Mouse (Mus musculus): ENCODE measurements around the gene Mboat2. TPM values are rescaled to one million over a fixed set of nuclear protein-coding genes. Genes with fewer than 3 reads are reported as not detected.

Gene Mboat2
- total RNA-seq, 2 experiments from 2014 or later = 59.9 to 64.3 TPM

DNA sequence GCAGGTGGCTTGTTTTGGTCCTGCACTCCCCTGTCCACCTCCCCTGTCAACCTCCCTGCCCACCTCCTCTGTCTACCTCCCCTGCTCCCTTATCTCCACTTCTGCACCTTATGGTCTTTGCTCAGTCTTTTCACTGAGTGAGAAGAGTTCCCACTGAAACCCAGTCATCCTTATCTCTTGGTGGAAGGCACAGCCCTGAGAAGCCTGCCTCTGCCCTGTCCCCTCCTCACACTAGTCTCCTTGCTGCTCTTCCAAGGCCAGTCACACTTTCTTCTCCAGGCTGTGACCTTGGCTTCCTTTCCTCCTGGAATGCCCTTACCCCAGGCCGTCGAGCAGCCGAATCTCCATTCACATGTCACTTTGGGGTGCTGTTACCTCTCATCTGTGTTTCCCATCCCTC lies 100.1 kb downstream of the Mboat2 start:
- intact Hi-C loops (cut with DNase I) = no loop called here
- no peak for DNase-seq (ENCODE audit: extremely low spot score in 1 of 2, low spot score in 2 of 2)

DNA sequence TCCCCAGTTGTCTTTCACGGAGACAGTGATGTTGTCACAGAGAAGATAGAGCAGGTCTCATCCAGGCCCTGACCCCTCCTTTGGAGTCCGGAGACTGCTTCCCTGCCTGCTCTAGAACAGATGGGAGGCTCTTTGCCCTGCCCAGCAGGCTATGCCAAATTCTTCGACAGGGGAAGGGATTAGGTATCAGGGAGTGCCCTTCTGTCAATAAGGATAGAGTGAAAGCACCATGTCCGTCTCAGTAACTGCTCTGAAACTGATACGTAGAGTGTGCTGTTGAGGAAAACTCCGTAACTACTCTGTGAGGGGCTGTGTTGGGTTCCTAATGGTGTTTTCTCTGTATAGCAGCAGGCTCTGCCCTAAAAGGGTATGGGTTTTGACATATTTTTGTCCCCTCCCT lies 101.4 kb downstream of the Mboat2 start:
- intact Hi-C loops (cut with DNase I) = no loop called here
- no peak for DNase-seq (ENCODE audit: extremely low spot score in 1 of 2, low spot score in 2 of 2)

DNA sequence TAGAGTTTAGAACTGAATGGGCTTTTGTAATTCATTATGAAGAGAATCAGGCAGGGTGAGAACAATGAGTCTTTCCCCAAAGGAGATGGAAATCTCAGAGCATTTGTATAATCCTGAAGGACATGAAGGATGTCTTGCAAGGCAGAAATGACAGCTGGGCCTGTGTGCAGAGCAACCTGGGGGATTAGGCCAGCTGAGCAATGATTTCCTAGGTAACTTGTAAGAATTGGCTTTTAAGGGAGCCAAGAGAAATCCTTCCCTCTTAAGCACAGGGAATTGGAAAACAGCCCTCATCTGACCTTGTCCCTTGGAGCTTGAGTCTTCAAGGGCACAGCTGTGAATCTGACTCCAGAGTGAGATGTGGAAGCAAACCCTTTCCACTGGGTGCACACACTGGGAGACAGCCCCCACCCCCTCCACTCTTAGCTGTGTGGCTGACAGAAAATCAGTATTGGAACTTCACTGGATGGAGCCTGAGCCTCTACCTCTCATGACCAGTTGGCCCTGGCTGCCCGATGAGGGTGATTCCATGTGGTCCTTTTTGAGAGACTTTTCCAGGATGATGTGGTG lies 102.6 kb downstream of the Mboat2 start:
- intact Hi-C loops (cut with DNase I) = no loop called here
- no peak for DNase-seq (ENCODE audit: extremely low spot score in 1 of 2, low spot score in 2 of 2)

DNA sequence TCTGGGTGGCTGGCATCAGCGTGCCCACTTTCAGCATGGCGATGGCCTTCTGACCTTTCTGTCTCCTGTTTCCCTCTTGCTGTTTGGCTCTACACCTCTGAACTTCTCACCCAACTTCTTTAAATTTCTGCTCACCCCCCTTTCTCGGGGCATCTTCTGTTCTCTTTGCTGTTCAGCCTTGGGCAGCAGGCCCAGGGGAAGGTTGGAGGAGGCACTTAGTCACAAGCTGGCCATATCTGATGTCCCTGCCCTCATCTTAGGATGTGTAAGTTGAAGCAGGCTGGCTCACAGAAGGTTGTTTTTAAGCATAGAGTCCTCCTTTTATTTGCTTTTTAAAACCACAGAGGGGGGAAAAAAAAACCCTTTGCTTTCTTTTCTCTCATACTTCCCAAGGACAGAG lies 103.3 kb downstream of the Mboat2 start:
- no peak for DNase-seq (ENCODE audit: extremely low spot score in 1 of 2, low spot score in 2 of 2)
- intact Hi-C loops (cut with DNase I) = no loop called here

DNA sequence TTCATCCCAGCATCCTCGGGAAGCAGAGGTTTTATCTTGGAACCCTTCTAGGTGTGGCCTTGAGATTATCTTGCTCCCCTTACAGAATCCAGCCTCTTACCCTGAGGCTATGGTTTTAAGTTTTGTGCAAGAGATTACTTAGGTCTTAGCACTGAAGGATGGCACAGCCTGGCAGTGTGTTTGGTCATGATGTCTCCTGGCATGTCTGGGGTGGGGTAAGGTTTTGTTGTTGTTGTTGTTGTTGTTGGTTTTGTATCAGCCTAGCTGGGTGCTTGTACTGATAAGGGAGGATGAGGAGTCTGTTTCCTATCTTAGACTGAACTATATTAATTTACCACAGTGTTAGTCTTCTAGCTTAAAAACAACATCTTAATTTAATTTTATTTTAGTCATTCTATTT lies 105.6 kb downstream of the Mboat2 start:
- no peak for DNase-seq (ENCODE audit: extremely low spot score in 1 of 2, low spot score in 2 of 2)
- intact Hi-C loops (cut with DNase I) = no loop called here

DNA sequence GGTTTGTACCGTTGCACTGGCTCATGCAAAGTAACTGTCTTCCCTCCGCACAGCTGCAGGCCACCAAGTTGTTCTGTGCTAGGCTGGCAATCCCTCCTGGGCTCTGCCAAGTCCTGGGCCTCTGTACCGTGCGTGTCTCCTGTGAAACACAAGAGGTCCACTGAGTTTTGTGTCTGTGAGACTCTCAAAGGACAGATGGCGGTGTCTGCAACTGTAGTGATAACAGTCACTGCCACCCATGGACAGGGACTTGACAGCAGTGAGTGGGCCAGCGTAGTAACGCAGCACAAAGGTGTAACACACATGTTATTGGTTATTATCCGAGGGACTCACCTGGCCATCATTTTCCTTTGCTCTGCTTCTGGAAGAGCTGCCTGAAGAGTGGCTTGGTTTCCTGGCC lies 108.7 kb downstream of the Mboat2 start:
- intact Hi-C loops (cut with DNase I) = no loop called here
- no peak for DNase-seq (ENCODE audit: extremely low spot score in 1 of 2, low spot score in 2 of 2)

DNA sequence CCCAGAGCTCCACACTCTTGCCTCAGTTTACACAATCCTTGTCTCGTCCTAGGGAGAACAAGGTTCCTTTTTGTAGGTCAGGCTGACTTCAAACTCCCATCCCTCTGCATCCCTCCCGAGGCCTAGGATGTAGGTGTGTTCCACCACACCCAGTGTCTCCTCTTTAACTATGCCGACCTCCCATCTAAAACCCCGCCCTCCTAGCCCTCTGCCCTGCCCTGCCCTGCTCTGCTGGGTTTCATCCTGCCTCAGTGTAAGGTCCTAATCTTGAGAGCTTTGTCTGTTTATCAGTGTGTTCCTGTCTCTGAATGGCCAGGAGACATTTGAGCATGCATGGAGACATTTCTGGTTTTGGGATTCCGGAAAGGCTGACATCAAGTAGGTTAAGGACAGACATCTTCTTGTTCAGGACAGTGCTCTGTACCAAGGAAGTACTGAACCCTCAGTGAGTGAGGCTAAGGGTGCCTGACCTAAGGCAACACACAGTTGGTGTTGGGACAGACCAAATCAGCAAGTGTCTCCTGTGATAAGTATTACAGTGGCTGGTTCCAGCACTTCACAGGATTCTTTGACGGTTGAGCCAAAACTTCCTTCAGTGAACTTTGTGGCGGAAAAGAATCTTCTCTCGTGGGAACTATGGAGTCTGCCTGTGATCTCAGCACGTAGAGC lies 112.1 kb downstream of the Mboat2 start:
- no peak for DNase-seq (ENCODE audit: extremely low spot score in 1 of 2, low spot score in 2 of 2)
- intact Hi-C loops (cut with DNase I) = no loop called here

DNA sequence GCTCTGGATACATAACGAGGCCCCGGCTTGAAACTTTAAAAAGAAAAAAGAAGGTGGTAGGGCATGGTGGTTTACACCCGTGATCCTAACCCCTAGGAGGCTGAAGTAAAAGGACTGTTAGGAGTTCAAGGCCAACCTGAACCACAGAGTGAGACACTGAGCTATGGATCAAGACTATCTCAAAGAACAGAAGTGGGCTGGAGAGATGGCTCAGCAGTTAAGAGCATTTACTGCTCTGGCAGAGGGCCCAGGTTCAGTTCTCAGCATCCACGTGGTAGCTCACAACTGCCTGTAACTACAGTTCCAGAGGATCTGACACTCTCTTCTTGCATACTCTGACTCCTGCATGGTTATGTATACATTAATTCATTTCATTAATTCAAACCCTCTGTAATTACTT lies 112.7 kb downstream of the Mboat2 start:
- no peak for DNase-seq (ENCODE audit: extremely low spot score in 1 of 2, low spot score in 2 of 2)
- intact Hi-C loops (cut with DNase I) = no loop called here

DNA sequence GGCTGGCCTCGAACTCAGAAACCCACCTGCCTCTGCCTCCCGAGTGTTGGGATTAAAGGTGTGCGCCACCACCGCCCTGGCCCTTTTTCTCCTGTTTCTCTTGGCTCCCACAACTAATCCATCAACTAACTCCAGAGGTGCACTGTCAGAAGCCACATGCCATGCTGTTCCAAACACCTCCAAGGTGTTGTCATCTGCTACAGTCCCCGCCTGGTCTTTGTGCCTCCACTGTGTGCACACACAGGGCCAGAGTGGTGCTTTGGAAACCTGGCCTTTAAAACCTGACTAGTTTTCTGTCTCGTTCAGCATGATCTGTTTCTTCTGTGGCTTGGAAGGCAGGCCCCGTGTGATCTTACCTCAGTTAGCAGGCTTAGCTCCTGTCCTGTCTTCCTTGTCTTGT lies 113.9 kb downstream of the Mboat2 start:
- no peak for DNase-seq (ENCODE audit: extremely low spot score in 1 of 2, low spot score in 2 of 2)
- intact Hi-C loops (cut with DNase I) = no loop called here

DNA sequence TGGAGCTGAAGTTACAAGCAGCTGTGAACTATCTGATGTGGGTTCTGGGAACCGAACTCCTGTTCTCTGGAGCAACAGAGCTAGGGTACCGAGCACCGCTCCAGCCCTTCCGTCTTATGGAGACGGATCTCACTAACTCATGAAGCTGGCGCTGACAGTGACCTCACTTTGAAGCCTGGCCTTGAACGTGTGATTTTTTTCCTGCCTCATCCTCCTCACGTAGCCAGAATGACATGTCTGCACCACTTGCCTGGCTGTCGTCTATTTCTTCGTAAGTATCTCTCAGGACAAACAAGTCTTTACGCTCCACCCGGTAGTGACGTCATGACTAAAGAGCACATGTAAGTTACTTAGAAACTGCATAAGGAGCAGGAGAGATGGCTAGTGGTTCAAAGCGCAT lies 116.4 kb downstream of the Mboat2 start:
- DNase-seq (ENCODE audit: extremely low spot score in 1 of 2, low spot score in 2 of 2) = no peak
- intact Hi-C loops (cut with DNase I) = loop anchor here (5.0 kb wide), 1 partner anchor 115 kb away; the partner anchor contains the start of gene Mboat2

DNA sequence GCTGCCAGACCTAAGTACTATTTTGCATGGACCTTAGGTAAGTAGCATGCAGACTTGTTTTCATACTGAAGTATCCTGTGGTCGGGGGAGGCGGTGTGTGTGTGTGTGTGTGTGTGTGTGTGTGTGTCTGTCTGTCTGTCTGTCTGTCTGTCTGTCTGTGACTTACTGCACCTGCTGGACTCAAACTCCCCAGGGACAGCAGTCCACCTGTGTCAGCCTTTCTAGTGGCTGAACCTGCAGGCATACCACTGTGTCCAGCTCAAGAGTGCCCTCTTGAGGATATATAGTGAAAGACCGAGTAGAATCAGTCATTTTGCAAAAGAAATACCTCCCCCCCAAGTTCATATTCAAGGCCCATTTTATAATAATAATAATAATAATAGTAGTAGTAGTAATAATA lies 117.7 kb downstream of the Mboat2 start:
- peak in 1 of 2 experiments; percentile 27 for DNase-seq (ENCODE audit: extremely low spot score in 1 of 2, low spot score in 2 of 2)
- intact Hi-C loops (cut with DNase I) = loop anchor here (2.0 to 5.0 kb wide), 2 partner anchors 116 to 238 kb away; partner anchors contain the start of gene Mboat2

DNA sequence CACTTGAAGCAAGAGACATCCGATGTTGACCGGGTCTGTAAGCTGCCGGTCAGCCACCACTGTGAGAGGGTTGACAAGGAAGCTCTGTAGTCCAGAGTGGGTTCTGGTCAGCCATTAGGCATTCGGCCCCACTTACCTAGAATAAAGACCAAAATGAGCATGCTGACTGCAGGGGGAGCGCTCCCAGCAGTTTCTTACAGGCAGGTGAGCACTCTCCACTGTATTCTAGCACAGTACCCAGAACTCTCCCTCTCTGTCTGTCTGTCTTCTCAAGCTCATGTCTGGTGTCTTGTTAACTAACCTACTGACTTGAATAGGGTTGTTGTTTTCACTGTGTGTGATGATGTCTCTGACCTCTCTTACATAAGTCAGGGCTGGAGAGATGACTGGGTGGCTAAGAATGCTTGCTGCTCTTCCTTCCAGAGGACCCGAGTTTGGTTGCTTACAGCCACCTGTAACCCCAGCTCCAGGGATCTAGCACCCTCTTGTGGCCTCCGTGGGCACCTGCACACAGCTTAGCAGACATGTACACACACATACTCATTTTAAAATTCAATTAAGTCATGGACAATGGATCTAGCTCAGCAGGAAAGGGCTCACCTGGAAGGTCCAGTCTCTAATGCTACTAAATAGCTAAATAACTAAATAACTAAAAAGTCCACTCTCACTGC lies 119.8 kb downstream of the Mboat2 start:
- DNase-seq (ENCODE audit: extremely low spot score in 1 of 2, low spot score in 2 of 2) = no peak
- intact Hi-C loops (cut with DNase I) = no loop called here

DNA sequence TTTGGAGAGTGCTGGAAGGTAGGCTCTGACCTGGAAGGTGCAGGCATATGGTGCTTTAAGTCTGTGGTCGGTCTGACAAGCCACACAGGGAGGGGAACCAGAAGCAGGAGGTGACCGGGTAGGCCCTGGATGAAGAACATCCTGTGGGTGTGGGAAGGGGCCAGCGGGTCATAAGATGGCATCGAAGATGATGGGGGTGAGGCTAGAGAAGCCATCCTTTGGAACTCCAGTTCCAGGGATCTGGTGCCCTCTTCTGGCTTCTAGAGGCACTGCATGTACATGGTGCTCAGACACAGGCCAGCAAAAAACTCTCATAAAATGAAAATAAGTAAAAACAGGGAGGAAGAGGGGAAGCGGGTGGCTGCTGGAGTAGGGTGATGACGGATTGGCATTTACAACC lies 121.5 kb downstream of the Mboat2 start:
- peak; percentile 45 to 62 for DNase-seq (ENCODE audit: extremely low spot score in 1 of 2, low spot score in 2 of 2)
- intact Hi-C loops (cut with DNase I) = no loop called here

DNA sequence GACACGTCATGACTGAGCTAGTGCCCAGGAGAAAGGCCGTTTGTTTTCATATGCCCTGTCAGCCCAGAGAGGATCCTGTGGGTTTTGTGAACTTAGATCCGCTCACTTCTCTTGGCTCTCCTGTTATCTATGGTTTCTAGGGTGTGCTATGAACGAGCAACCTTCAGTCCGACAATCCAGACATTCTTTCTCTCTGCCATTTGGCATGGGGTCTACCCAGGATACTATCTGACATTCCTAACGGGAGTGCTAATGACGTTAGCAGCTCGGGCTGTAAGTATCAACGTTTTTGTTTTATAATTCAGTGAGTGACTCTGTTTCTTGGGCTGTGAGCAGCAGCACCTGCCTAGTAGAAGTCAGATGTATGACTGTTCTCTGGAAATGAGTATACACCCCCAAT lies 124.5 kb downstream of the Mboat2 start:
- DNase-seq (ENCODE audit: extremely low spot score in 1 of 2, low spot score in 2 of 2) = no peak
- intact Hi-C loops (cut with DNase I) = no loop called here

DNA sequence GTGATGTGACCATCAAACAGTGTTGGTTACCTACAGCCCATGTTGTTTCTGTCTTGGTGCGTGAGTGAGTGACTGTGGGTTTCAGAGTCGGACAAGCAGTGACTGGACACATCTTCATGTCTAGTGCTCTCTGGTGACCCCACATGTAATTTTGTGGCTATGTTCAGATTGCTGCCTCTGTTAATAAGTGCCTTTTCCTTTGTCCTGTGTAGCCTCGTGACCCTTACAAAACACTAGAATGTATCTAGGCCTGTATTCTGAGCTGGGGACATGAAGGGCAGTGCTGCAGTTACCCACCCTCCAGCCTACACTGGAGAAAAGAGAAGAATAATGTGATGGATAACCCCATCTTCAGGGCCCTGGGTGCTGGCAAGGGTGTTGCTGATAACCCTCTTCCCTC lies 127.8 kb downstream of the Mboat2 start:
- intact Hi-C loops (cut with DNase I) = no loop called here
- no peak for DNase-seq (ENCODE audit: extremely low spot score in 1 of 2, low spot score in 2 of 2)

DNA sequence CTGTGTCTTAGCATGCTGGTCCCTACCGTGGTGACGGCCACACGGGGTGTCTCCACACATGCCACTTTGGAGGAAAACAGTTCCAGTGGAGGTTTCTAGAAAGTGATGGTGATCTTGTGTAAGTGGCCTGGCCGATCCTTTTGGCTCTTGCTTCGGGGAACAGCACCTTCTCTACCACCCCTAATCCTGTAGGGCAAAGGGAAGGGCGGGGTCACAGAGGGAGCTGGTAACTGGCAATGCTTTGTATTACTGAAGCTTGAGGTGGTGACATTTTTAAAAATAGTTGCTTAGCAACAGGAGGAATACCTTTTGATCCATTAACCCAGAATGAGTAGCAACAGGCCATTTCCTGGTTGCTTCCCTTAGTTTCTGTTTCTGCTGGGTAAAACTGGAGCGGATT lies 131.1 kb downstream of the Mboat2 start:
- DNase-seq (ENCODE audit: extremely low spot score in 1 of 2, low spot score in 2 of 2) = no peak
- intact Hi-C loops (cut with DNase I) = no loop called here

DNA sequence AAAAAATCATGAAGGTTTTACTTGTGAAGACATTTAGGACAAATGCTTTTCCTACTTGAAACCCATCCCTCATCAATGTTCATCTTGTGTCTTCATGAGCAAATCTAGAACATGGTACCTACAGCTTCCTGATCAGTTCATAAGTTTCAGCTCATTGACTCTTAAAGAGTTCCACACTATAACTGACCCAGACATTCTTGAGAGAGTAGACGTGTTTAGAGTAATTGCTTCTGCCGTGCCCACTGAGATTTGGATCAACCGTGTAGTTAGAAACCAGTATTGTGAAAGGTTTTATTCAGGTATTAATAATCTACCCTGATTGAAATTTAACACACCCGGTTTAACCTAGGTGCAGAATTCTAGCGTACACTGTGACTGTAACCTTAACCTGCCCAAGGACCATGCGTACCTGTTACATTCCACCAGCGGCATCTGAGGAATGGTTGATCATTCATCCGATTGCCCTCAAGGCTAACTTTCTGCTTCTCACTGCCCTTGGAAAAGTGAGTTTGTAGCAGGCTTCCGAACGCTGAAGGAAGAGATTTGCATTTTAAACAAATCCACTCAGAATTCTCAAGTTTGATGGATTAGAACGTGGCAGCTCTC lies 131.8 kb downstream of the Mboat2 start:
- no peak for DNase-seq (ENCODE audit: extremely low spot score in 1 of 2, low spot score in 2 of 2)
- intact Hi-C loops (cut with DNase I) = no loop called here

DNA sequence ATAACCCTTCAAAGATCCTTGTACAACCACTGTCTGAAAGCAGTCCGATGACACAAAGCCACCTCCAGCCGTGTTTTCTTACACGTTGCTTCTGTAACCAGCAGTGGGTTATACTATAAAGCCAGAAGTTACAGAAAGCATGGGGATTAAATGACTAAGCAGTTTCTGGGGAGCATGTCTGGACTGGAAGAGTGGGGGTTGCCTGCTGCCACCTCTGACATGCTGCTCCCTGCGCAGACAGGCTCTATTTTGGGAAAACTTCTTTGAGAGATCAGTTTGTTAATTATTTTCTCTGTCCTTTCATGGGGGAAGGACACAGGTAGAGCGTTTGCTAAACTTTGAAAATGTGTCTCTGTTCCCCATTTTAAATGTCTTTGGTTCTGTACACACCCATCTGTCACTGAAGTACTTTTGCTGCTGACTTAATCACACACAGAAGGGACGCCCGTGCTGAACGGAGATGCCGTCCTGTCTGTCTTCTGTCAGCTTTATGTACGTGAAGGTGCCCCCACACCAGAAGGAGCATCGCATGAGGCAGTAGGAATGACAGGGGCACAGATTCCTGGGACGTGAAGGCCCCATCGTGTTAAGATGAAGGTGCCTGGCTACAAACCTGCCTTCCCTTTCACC lies 132.8 kb downstream of the Mboat2 start:
- intact Hi-C loops (cut with DNase I) = no loop called here
- no peak for DNase-seq (ENCODE audit: extremely low spot score in 1 of 2, low spot score in 2 of 2)

DNA sequence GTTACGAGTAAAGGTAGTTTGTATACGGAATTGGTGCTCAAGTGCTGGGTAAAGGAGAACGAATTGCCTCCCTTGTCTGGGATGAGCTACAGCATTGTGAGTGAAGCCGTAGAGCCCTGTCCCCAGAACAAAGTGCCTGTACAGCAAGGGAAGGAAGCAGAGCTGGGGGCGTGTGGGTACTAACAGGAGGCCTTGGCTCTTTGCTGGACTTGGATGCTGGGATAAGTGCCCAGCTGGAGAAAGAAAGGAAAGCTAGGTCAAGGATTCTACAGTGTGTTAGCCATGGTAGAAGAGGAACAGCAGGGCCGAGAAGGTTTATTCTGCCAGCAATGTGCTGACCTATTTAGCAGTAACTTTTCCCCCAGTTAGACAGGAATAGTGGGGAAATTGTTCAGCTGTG lies 134.7 kb downstream of the Mboat2 start:
- peak; percentile 47 to 61 for DNase-seq (ENCODE audit: extremely low spot score in 1 of 2, low spot score in 2 of 2)
- intact Hi-C loops (cut with DNase I) = no loop called here

DNA sequence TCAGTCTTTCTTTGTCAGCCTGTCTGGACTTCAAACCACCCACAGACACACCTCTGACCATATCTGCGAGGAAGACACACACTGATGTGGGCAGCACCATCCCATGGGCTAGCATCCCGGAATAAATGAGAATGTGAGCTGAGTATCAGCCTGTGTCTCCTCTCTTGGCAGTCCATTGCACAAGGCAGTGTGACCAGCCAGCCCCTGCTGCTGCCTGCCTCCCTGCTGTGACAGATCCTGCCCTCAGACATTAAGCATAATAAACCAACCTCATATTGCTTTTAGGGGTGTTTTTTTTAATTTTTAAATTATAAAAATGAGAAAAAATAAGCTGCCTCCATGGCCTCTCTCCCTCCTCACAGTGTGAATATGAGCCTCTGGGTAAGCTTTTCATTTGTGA lies 135.4 kb downstream of the Mboat2 start:
- intact Hi-C loops (cut with DNase I) = no loop called here
- DNase-seq (ENCODE audit: extremely low spot score in 1 of 2, low spot score in 2 of 2) = no peak

Measured in left cerebral cortex, postnatal 10 days (tissue).